Mouse (Mus musculus) neural tube, embryonic 11.5 days (tissue): ENCODE measurements at regions not wholly inside any gene's neighbourhood (a gene's known extent, or its start where the extent isn't known, plus 50 kb on each side); places are given as distances from the start of the nearest gene placed in this dataset.

Source experiments
- ATAC-seq: fragments of 200-750 bp; cut with Nextera tagmentation; 2 replicates; pipeline ENCODE4 v1.8.0; 2017; ENCODE audit warnings: moderate number of reproducible peaks, mild to moderate bottlenecking, moderate TSS enrichment, moderate library complexity; ENCODE audit not compliant: insufficient read depth, low FRiP score, low TSS enrichment
- DNase-seq: peaks from one replicate; pipeline ENCODE4 v3.0.0-alpha.2; 2015; ENCODE audit warnings: low spot score
- H3K27ac ChIP-seq: fragments of 300-500 bp; sonication (generic); 2 replicates; pipeline ENCODE4 v1.5.1; 2014; ENCODE audit warnings: low read depth, mild to moderate bottlenecking, low read length
- H3K27me3 ChIP-seq: fragments of 300-500 bp; sonication (generic); 2 replicates; pipeline ENCODE4 v1.6.1; 2014; ENCODE audit warnings: mild to moderate bottlenecking, low read length, mixed read lengths; ENCODE audit not compliant: control insufficient read depth, insufficient read depth
- H3K36me3 ChIP-seq: fragments of 300-500 bp; sonication (generic); 2 replicates; pipeline ENCODE4 v1.6.1; 2014; ENCODE audit warnings: mild to moderate bottlenecking, low read length, moderate library complexity, mixed read lengths; ENCODE audit not compliant: control insufficient read depth, insufficient read depth
- H3K4me1 ChIP-seq: fragments of 300-500 bp; sonication (generic); 2 replicates; pipeline ENCODE4 v1.6.1; 2014; ENCODE audit warnings: low read length, mixed read lengths; ENCODE audit not compliant: control insufficient read depth, insufficient read depth
- H3K4me2 ChIP-seq: fragments of 300-500 bp; sonication (generic); 2 replicates; pipeline ENCODE4 v1.6.1; 2014; ENCODE audit warnings: low read depth, mild to moderate bottlenecking, moderate library complexity
- H3K4me3 ChIP-seq: fragments of 300-500 bp; sonication (generic); 2 replicates; pipeline ENCODE4 v1.5.1; 2014; ENCODE audit warnings: low read depth, low read length
- H3K9ac ChIP-seq: fragments of 300-500 bp; sonication (generic); 2 replicates; pipeline ENCODE4 v1.6.1; 2014; ENCODE audit warnings: mild to moderate bottlenecking, low read length
- H3K9me3 ChIP-seq: fragments of 300-500 bp; sonication (generic); 2 replicates; pipeline ENCODE4 v1.6.1; 2016; ENCODE audit warnings: low read length; ENCODE audit not compliant: control insufficient read depth
- WGBS: fragments of 180-500 bp; shearing (Covaris S2); extraction: QIAGEN DNeasy Blood & Tissue Kit; methylation state at CpG from one replicate; pipeline ENCODE4 v1.1.7; 2014; 5-methylcytosine and 5-hydroxymethylcytosine counted together

DNA sequence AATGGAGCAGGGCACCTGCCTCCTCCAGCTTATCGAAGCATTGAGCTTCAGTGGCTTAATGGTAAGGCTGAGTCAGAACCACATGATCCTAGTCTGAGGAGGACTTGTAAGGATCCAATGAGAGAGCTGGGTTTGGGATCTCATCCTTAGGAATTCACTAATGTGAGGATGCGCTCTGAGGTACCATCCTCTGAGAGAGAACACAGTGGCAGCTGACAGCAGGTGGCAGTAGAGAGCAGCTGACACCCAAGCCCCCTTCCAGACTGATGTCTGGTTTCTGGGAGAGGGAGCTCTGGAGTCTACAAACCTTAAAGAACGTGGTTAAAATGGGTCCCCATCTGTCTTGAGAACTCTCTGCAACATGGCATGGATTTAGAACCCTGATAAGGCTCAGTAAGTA is 137.8 kb downstream of the B3glct start:
- Histone ChIP-seq H3K4me3 (no peak overlapping the region), H3K27me3 (no peaks in the 10 kb centered on the region), H3K9ac (no peak overlapping the region), H3K4me1 (no peaks in the 10 kb centered on the region), H3K4me2 (no peak overlapping the region), H3K9me3 (no peaks in the 10 kb centered on the region), H3K36me3 (no peaks in the 10 kb centered on the region), H3K27ac (no peak overlapping the region)
- 30% methylated on average over 3 of the region's 3 CpGs for WGBS
- ATAC-seq (no peak), DNase-seq (peak; percentile 68)

DNA sequence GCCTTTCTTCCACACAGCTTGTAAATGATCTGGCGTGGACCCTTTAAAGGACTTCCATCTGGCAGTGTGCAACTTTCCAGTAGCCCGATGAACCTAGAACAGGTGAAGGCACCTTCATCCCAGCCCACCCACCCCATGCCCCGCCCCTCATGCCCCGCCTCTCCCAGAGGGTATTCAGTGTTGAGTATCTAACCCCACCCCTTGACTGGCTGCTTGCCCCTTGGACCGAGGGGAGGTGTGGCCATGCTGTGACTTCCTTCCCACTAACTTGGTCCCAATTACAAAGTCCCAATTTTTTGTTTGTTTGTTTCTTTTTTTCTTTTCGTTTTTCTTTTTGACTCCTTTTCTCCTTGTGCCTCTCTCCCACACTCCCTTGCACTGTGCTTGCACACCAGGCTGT is 140.8 kb downstream of the B3glct start:
- Histone ChIP-seq H3K36me3 (no peaks in the 10 kb centered on the region), H3K4me3 (no peak overlapping the region), H3K9me3 (no peaks in the 10 kb centered on the region), H3K4me2 (no peak overlapping the region), H3K9ac (no peak overlapping the region), H3K4me1 (no peaks in the 10 kb centered on the region), H3K27ac (no peak overlapping the region), H3K27me3 (no peaks in the 10 kb centered on the region)
- ATAC-seq = no peak
- no peak for DNase-seq
- WGBS = 53% methylated on average over 6 of the region's 6 CpGs

DNA sequence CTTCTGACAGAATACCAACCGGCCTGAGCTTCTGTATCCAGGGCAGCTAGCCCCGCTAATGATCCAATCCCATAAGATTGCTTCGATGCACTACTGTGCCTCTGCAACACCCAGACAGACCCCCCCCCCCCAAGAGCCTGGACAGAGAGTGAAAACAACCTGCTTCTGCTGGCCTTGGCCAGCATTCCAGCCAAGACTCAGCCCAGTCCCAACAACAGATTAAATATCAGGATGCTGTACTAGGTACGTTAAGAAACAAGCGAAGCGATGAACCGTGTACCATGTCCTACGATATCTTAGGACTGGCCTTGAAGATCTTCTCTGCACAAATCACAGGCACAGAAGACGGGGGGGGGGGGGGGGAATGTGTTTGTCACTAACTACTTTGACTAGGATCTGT is 145.8 kb downstream of the B3glct start:
- Histone ChIP-seq H3K9me3 (no peaks in the 10 kb centered on the region), H3K4me3 (no peak overlapping the region), H3K27me3 (no peaks in the 10 kb centered on the region), H3K4me1 (no peaks in the 10 kb centered on the region), H3K36me3 (no peaks in the 10 kb centered on the region), H3K27ac (no peak overlapping the region), H3K9ac (no peak overlapping the region), H3K4me2 (no peak overlapping the region)
- no peak for DNase-seq
- WGBS = 82% methylated on average over 9 of the region's 9 CpGs
- ATAC-seq = no peak

DNA sequence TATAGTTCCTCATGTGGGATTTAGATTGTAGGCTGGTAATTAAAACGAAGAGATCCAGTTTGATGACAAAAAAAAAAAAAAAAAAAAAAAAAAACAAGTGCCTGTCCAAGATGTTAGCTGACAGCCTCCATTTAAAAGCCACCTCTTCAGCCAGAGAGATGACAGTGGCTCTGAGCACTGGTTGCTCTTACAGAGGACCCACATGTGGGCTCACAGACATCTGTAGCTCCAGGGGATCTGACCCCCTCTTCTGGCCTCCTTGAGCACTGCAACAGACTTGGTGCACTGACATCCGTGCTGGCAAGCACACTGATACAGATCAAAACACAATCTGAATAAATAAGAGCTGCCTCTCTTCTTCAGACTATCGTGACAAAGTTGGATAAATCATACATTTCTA is 149.6 kb downstream of the B3glct start:
- DNase-seq (no peak), ATAC-seq (no peak)
- H3K9ac ChIP-seq = no peak overlapping the region
- H3K36me3 ChIP-seq = no peaks in the 10 kb centered on the region
- WGBS = 63% methylated on average over 3 of the region's 3 CpGs
- H3K9me3 ChIP-seq = no peaks in the 10 kb centered on the region
- H3K4me2 ChIP-seq = no peak overlapping the region
- H3K4me3 ChIP-seq = no peak overlapping the region
- no peaks in the 10 kb centered on the region for H3K4me1 ChIP-seq
- no peak overlapping the region for H3K27ac ChIP-seq
- no peaks in the 10 kb centered on the region for H3K27me3 ChIP-seq

DNA sequence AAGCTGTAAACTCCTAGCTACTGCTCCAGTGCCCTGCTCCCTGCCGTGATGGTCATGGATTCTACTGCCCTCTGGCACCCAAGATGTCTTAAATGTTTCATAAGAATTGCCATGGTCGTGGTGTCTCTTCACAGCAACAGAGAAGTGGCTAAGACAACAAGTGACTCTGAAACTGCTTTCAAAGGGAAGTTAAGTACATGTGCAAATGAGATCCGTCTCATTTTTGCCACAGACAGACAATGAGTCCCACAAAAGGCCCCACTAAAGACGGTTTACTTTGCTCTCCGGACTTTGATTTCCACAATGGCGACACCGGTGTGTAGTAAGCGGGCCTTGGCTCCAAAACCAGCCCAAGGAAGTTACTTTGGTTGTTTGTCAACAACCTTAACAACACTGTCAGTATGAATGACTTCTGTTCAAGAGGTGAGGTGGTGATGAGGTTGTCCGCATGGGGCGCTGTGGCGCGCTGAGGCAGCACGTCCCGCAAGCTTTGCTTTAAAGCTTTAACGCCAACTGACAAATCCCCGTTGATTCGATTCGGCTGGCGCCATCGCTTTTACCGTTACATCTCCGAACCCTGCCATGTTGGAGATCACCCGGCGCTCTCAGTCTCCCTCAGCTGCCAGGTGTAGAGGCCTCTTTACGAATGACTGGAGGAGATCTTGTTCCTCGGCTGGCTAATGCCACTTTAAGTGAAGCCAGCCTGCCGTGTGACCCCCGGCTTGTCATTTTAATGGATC is 153.3 kb downstream of the B3glct start:
- WGBS = 4% methylated on average over 28 of the region's 28 CpGs
- no peaks in the 10 kb centered on the region for H3K36me3 ChIP-seq

DNA sequence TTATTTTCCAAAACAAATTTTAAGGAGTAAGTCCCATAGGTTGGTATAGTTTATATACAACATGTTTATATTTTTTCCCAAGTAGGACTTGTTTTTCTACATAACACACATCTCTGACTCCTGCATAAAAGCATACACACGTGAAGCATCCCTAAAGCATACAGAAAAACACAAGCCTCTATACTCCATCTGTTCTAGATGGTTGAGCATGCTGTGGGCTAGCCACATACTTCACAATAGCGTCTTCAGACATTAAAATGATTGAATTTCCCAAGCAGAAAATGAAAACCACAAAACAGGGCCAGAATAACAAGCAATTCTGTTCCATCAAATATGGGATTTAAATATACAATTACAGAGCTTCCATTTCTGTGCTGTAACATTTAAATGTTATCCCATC is 159.3 kb downstream of the B3glct start:
- ATAC-seq (no peak), DNase-seq (no peak)
- WGBS = 79% methylated on average over 2 of the region's 2 CpGs
- Histone ChIP-seq H3K27ac (no peak overlapping the region), H3K36me3 (no peaks in the 10 kb centered on the region), H3K4me2 (no peak overlapping the region), H3K4me1 (no peaks in the 10 kb centered on the region), H3K4me3 (no peak overlapping the region), H3K9ac (no peak overlapping the region), H3K9me3 (no peaks in the 10 kb centered on the region), H3K27me3 (no peaks in the 10 kb centered on the region)

More for the DNA sequence above, 153.3 kb downstream of the B3glct start:
- Histone ChIP-seq H3K27ac (no peak overlapping the region), H3K4me2 (peak overlapping the region; percentile 65), H3K9ac (peak overlapping the region; percentile 61), H3K9me3 (no peaks in the 10 kb centered on the region), H3K4me1 (no peaks in the 10 kb centered on the region), H3K4me3 (peak overlapping the region; percentile 36), H3K27me3 (no peaks in the 10 kb centered on the region)
- DNase-seq (peak; percentile 87), ATAC-seq (peak; percentile 67)

DNA sequence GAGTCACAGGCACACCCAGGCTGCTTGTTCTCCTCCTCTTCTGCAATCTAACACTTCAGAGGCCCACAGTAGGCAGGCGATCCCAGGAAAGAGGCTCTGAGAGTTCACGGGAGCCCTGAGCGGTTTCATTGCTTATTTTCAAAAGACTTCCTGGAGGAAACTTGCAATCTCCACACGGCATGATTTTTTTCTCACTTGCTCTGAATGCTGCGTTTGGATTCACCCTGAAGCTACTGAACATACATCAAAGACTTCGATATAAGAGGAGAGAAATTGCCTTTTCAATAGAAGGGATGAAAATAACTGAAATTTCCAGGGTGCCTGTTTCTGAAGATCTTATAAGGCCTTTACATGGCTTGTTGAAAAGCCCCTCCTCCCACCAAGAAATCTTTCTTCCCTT is 164.5 kb downstream of the B3glct start:
- H3K4me2 ChIP-seq = no peak overlapping the region
- H3K27ac ChIP-seq = no peak overlapping the region
- ATAC-seq (no peak), DNase-seq (no peak)
- H3K4me3 ChIP-seq = no peak overlapping the region
- H3K36me3 ChIP-seq = no peaks in the 10 kb centered on the region
- H3K4me1 ChIP-seq = no peaks in the 10 kb centered on the region; the same call in 1 of the 2 replicates
- H3K27me3 ChIP-seq = no peaks in the 10 kb centered on the region
- H3K9ac ChIP-seq = no peak overlapping the region
- H3K9me3 ChIP-seq = no peaks in the 10 kb centered on the region
- 76% methylated on average over 6 of the region's 6 CpGs for WGBS

DNA sequence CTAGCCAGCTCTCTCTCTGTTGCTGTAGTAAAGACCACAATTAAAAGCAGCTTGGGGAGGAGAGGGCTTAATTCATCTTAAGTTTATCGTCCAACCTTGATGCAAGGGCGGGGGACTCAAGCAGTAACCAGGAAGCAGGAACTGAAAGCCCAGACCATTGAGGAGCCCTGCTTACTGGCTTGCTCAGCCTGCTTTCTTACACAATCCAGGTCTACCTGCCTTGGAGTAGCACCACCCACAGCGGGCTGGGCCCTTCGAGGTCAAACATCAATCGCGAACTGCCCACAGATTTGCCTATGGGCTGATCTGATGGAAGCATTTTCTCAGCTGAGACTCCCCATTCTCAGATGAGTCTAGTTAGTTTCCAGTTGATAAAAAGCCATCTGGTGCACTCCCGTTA is 165.3 kb downstream of the B3glct start:
- H3K36me3 ChIP-seq = no peaks in the 10 kb centered on the region
- ATAC-seq (no peak), DNase-seq (no peak)
- H3K4me3 ChIP-seq = no peak overlapping the region
- H3K4me1 ChIP-seq = no peaks in the 10 kb centered on the region; the same call in 1 of the 2 replicates
- H3K27me3 ChIP-seq = no peaks in the 10 kb centered on the region
- H3K9ac ChIP-seq = no peak overlapping the region
- WGBS = 46% methylated on average over 7 of the region's 7 CpGs
- no peaks in the 10 kb centered on the region for H3K9me3 ChIP-seq
- no peak overlapping the region for H3K4me2 ChIP-seq
- H3K27ac ChIP-seq = no peak overlapping the region

DNA sequence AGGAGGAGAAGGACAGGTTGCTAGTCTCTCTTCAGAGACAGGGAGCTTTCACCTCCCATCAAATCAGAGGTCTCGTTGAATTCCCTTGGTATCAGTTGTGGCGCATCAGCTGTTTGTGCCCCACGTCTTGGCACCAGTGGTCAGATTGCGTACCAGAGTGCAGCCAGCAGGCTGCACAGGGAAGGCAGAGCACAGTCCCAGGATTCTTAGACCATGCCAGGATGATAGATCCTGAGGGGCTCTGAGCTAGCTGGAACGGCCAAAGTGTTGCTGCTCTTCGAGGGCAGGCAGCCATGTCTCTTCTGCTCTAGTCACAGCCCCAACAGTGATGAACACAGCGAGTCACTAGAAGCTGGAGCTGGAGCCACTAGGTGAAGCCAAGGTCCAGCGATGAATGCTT is 167.2 kb downstream of the B3glct start:
- Histone ChIP-seq H3K4me2 (no peak overlapping the region), H3K27ac (no peak overlapping the region), H3K9ac (no peak overlapping the region), H3K36me3 (no peaks in the 10 kb centered on the region), H3K4me1 (no peaks in the 10 kb centered on the region; the same call in 1 of the 2 replicates), H3K4me3 (no peak overlapping the region), H3K9me3 (no peaks in the 10 kb centered on the region), H3K27me3 (no peaks in the 10 kb centered on the region)
- ATAC-seq = no peak
- WGBS = 88% methylated on average over 8 of the region's 8 CpGs
- no peak for DNase-seq
